Mouse (Mus musculus): ENCODE data around the gene Spef2. TPM values are rescaled to one million over a fixed set of nuclear protein-coding genes. Genes with fewer than 3 reads are reported as not detected.

Spef2 gene
- polyA plus RNA-seq, 2 experiments: 0.14 TPM; not detected in 1

GRCm38 (mm10) chr15:9548951-9549350 lies 199.7 kb downstream of the Spef2 start:
- DNase-seq (ENCODE audit: low spot score): no peak
- Histone ChIP-seq H3K27me3 (ENCODE audit: control insufficient read depth, insufficient read depth, low read length) (no peaks in the 10 kb centered on the region), H3K4me2 (replicated peaks; ENCODE audit: low read depth, low read length, severe bottlenecking) (no peak overlapping the region), H3K36me3 (ENCODE audit: control insufficient read depth, insufficient read depth, low read length) (no peaks in the 10 kb centered on the region), H3K4me3 (replicated peaks; ENCODE audit: low read length) (no peak overlapping the region), H3K27ac (replicated peaks; ENCODE audit: low read depth, low read length) (no peak overlapping the region), H3K9ac (ENCODE audit: low read depth, low read length, severe bottlenecking) (no peak overlapping the region), H3K9me3 (ENCODE audit: control insufficient read depth, low read length) (no peaks in the 10 kb centered on the region), H3K4me1 (ENCODE audit: control insufficient read depth, insufficient read depth, low read length) (no peaks in the 10 kb centered on the region)
- WGBS: 99% methylated on average over 2 of the region's 2 CpGs
- ATAC-seq (ENCODE audit: low FRiP score, low read depth): no peak
- TF ChIP-seq POLR2A (IDR thresholded peaks at IDR 0.05; ENCODE audit: borderline replicate concordance, extremely low read depth, insufficient read depth, insufficient read length): no peak

GRCm38 (mm10) chr15:9535200-9535599 lies 213.5 kb downstream of the Spef2 start:
- H3K27ac ChIP-seq (replicated peaks; ENCODE audit: low read depth, low read length): no peak overlapping the region
- TF ChIP-seq POLR2A (IDR thresholded peaks at IDR 0.05; ENCODE audit: borderline replicate concordance, extremely low read depth, insufficient read depth, insufficient read length): no peak
- H3K4me3 ChIP-seq (replicated peaks; ENCODE audit: low read length): no peak overlapping the region
- no peaks in the 10 kb centered on the region for H3K36me3 ChIP-seq (ENCODE audit: control insufficient read depth, insufficient read depth, low read length)
- H3K9ac ChIP-seq (ENCODE audit: low read depth, low read length, severe bottlenecking): no peak overlapping the region
- WGBS: 75% methylated on average over 1 of the region's 1 CpGs
- H3K27me3 ChIP-seq (ENCODE audit: control insufficient read depth, insufficient read depth, low read length): no peaks in the 10 kb centered on the region
- no peaks in the 10 kb centered on the region for H3K4me1 ChIP-seq (ENCODE audit: control insufficient read depth, insufficient read depth, low read length)
- H3K9me3 ChIP-seq (ENCODE audit: control insufficient read depth, low read length): no peaks in the 10 kb centered on the region
- DNase-seq (ENCODE audit: low spot score) (no peak), ATAC-seq (ENCODE audit: low FRiP score, low read depth) (no peak)
- H3K4me2 ChIP-seq (replicated peaks; ENCODE audit: low read depth, low read length, severe bottlenecking): no peak overlapping the region

- H3K4me2 ChIP-seq (replicated peaks; ENCODE audit: low read depth, low read length, severe bottlenecking): no peak overlapping the region
- no peaks in the 10 kb centered on the region for H3K9me3 ChIP-seq (ENCODE audit: control insufficient read depth, low read length)
- no peaks in the 10 kb centered on the region for H3K27me3 ChIP-seq (ENCODE audit: control insufficient read depth, insufficient read depth, low read length)
- no peak for TF ChIP-seq POLR2A (IDR thresholded peaks at IDR 0.05; ENCODE audit: borderline replicate concordance, extremely low read depth, insufficient read depth, insufficient read length)
- 89% methylated on average over 3 of the region's 3 CpGs for WGBS
- ATAC-seq (ENCODE audit: low FRiP score, low read depth): no peak
- no peaks in the 10 kb centered on the region for H3K4me1 ChIP-seq (ENCODE audit: control insufficient read depth, insufficient read depth, low read length)
- H3K36me3 ChIP-seq (ENCODE audit: control insufficient read depth, insufficient read depth, low read length): no peaks in the 10 kb centered on the region
- no peak overlapping the region for H3K4me3 ChIP-seq (replicated peaks; ENCODE audit: low read length)
- no peak for DNase-seq (ENCODE audit: low spot score)
- H3K9ac ChIP-seq (ENCODE audit: low read depth, low read length, severe bottlenecking): no peak overlapping the region
- H3K27ac ChIP-seq (replicated peaks; ENCODE audit: low read depth, low read length): no peak overlapping the region
These were observed 215.2 kb downstream of the Spef2 start for GRCm38 (mm10) chr15:9533356-9533902.

- no peak within 1 kb of the TSS for H3K4me3 ChIP-seq (replicated peaks; ENCODE audit: low read length)
- ATAC-seq (ENCODE audit: low FRiP score, low read depth): no peak
- H3K27me3 ChIP-seq (ENCODE audit: control insufficient read depth, insufficient read depth, low read length): no peaks in the 10 kb centered on the region
- no peak within 1 kb of the TSS for H3K27ac ChIP-seq (replicated peaks; ENCODE audit: low read depth, low read length)
- no peak for DNase-seq (ENCODE audit: low spot score)
- TF ChIP-seq POLR2A (IDR thresholded peaks at IDR 0.05; ENCODE audit: borderline replicate concordance, extremely low read depth, insufficient read depth, insufficient read length): no peak
- H3K9me3 ChIP-seq (ENCODE audit: control insufficient read depth, low read length): no peaks in the 10 kb centered on the region
- no peaks in the 10 kb centered on the region for H3K4me1 ChIP-seq (ENCODE audit: control insufficient read depth, insufficient read depth, low read length)
- no peak within 1 kb of the TSS for H3K9ac ChIP-seq (ENCODE audit: low read depth, low read length, severe bottlenecking)
- WGBS: 82% methylated on average over 4 of the region's 4 CpGs
- H3K36me3 ChIP-seq (ENCODE audit: control insufficient read depth, insufficient read depth, low read length): no peaks in the 10 kb centered on the region
- H3K4me2 ChIP-seq (replicated peaks; ENCODE audit: low read depth, low read length, severe bottlenecking): no peak within 1 kb of the TSS
These were observed 218.6 kb downstream of the Spef2 start, which contains the start of gene Il7r for GRCm38 (mm10) chr15:9530076-9530475. Gene Il7r (minus strand): TSS chr15:9530176.

GRCm38 (mm10) chr15:9529646-9530045 lies 219.0 kb downstream of the Spef2 start:
- Histone ChIP-seq H3K4me3 (replicated peaks; ENCODE audit: low read length) (no peak overlapping the region), H3K9me3 (ENCODE audit: control insufficient read depth, low read length) (no peaks in the 10 kb centered on the region), H3K9ac (ENCODE audit: low read depth, low read length, severe bottlenecking) (no peak overlapping the region), H3K4me2 (replicated peaks; ENCODE audit: low read depth, low read length, severe bottlenecking) (no peak overlapping the region), H3K36me3 (ENCODE audit: control insufficient read depth, insufficient read depth, low read length) (no peaks in the 10 kb centered on the region), H3K27ac (replicated peaks; ENCODE audit: low read depth, low read length) (no peak overlapping the region), H3K27me3 (ENCODE audit: control insufficient read depth, insufficient read depth, low read length) (no peaks in the 10 kb centered on the region), H3K4me1 (ENCODE audit: control insufficient read depth, insufficient read depth, low read length) (no peaks in the 10 kb centered on the region)
- DNase-seq (ENCODE audit: low spot score): no peak
- ATAC-seq (ENCODE audit: low FRiP score, low read depth): no peak
- no peak for TF ChIP-seq POLR2A (IDR thresholded peaks at IDR 0.05; ENCODE audit: borderline replicate concordance, extremely low read depth, insufficient read depth, insufficient read length)
- 71% methylated on average over 3 of the region's 3 CpGs for WGBS

Other genes starting within 250 kb of the Spef2 start
- gene Il7r, start 218.7 kb downstream of the Spef2 start, polyA plus RNA-seq (2012; rRNA removed): 0.12 and 0.13 TPM in 2 replicates
- 0.07 TPM in 1 of 2 replicates, not detected in the other for gene Il7r, start 218.7 kb downstream of the Spef2 start, polyA plus RNA-seq (2014; fragmentation: Nextera tagmentation; extraction: Ambion mirVana)